Mouse (Mus musculus) fat pad, adult 2 months (tissue): ENCODE data around the gene Ssrp1.

Experiments
- DNase-seq: peaks from one replicate; pipeline ENCODE4 v3.0.0-alpha.2; 2011; ENCODE audit warnings: low read depth, low spot score; ENCODE audit errors: extremely low read depth

Gene Ssrp1

DNA sequence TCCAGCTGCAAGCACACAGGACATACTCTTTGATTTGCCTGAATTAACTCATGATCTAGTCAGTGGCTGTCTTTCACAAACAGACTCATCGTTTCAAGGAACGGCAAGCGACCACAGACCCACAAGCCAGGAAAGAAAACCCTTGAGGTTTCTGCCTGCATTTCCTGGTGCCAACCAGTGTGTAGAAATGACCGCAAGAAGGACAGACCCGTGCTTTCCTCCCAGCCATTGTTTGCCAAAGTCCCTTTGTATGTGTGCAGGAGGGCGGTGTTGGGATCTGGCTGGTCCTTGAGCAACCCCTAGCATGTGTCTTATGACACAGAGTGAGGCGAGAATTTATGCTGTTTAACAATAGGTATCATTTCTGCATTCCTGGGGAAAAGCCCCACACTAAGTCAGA lies 2.9 kb upstream of the Ssrp1 start:
- no peak for DNase-seq

DNA sequence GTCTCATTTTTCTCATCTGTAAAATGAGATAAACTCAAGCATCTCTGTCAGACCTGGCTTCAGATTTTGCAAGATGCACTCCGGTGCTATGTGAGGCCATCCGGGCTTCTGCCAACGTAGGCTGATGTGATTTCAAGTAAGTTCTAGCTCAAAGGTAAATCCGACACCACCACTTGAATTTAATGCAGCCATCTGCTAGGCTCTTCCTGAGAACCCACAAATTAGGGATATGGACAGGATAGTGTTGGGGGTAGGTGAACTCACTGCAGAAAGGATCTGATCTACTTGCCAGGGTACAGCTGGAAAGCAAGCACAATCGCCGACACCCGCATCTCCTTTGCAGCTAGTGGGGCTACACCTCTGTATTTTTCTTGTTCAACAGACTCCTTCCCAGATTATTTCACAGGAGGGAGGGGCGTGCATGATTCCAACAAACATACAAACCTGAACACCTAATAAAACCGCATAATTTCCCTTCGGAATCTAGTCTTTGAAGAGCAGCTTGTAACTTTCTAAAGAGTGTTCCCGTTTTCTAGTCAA lies 457 bp upstream of the Ssrp1 start:
- no peak for DNase-seq

DNA sequence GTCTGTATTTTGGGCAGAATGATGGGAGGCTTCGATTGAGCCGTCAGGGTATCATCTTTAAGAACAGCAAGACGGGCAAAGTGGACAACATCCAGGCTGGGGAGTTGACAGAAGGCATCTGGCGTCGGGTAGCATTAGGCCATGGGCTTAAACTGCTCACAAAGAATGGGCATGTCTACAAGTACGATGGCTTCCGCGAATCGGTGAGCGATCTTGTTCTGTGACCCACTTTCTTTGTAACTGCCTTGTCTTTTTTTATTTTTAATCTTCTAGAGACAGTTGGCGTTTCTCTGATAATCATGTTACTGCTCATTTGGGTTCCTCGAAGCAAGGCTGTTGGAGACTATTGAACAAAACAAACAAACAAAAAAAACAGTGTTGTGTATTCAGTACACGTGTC lies 1.3 kb downstream of the Ssrp1 start:
- no peak for DNase-seq

DNA sequence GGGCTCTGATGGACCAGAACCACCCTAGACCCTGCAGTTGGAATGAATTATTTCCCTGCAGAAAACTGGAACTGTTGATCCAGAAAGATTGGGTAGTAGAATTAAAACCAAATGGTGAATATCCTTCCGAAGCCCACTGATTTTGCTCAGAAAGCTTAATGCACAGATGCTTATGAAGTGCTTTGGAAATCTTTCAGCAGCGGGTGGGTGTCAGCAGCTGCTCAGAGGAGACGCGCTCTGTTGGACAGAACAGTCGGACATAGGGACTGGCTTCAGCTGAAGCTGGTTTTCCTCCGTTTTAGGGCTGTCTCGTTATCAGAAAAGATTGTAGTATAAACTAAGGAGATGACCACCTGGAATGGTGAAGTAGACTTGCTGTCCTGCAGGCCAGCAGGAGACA lies 6.6 kb downstream of the Ssrp1 start:
- DNase-seq: no peak

DNA sequence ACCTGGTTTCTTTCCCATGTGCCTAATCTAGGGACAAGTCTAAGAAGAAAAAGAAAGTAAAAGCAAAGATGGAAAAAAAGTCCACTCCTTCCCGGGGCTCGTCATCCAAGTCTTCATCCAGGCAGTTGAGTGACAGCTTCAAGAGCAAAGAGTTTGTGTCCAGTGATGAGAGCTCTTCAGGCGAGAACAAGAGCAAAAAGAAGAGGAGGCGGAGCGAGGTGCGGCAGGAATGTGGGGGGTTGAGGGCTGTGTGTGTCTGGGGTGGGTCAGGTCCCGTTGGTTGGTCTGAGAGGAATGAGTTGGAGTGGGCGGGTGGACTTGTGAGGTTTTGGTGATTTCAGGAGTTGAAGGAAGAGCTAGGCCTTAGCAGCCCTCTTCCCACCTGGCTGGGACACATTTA lies 9.2 kb downstream of the Ssrp1 start:
- no peak for DNase-seq

DNA sequence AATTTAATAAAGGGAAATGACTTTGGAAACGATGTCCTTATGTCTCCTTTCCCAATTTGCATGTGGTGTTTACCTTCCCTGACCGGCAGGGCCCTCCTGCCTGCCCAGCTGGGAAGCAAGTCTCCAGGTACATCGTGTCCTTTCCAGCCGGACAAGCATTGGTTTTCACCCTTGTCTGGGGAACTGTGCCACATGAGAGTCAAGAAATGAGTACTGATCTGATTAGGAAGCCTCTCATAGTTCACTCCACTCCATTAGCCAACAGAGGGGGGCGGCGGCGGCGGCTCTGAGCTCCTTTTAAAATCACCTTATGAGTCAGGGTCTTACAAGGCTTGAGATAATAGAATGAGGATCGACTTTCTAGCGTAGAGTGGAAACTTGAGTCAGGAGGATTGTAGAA lies 10.0 kb downstream of the Ssrp1 start:
- DNase-seq: no peak

DNA sequence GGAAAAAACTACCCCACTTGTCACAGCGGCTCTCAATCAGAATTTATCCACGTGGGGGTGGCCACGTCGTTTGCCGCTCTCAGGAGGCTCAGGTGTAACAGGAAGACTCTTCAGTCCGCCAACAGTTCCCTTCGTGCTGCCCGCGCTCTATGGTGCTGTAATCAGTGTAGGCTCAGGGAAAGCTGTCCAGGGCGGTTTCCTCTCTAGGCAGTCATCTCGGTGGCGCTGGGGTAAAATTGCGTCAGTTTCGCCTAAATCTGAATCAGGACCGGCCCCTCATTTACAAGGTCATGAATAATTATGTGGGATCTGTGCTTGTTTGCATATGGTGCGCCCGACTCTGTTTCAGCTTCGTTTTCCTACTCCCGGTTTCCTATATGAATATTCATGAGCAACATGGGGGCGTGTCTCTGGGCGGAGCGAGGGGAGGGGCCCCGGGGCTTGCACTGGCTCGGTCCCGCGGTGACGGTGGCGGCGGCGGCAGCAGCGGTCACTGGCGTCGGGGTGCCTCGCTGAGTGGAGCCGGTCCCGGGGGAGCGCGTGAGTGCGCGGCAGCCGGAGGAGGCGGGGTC lies 10.6 kb downstream of the Ssrp1 start, which contains the start of gene Tnks1bp1:
Gene Tnks1bp1 (plus strand): TSS at position 427 of the 572 bp plus-strand sequence.
- DNase-seq: peak; percentile 89

DNA sequence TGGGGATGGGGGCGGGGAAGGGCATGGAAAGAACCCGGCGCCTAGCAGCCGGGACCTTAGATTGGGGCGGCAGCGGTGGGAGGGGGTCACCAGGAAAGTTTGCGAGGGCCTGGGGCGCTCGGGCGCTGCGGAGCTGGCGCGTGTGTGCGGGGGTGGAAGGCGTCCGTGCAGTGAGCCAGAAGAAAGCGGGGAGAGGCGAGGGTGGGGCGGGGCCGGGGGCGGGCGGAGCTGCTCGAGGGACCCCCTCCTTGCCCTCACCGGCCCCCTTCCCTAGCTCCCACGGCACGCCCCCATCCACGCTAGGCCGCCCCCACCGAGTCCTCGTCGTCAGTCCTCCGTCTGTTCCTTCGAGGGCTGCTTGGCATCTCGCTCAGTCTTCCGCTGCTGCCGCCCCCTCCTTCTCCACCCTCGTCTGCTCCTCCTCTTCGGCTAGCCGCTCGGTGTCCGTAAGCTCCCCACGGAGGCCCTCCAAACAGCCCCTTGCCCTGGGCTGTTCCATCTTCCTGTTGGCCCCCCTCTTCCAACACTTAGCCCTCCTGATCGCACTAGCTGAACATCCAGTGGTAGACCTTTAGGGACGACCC lies 11.2 kb downstream of the Ssrp1 start:
- no peak for DNase-seq

DNA sequence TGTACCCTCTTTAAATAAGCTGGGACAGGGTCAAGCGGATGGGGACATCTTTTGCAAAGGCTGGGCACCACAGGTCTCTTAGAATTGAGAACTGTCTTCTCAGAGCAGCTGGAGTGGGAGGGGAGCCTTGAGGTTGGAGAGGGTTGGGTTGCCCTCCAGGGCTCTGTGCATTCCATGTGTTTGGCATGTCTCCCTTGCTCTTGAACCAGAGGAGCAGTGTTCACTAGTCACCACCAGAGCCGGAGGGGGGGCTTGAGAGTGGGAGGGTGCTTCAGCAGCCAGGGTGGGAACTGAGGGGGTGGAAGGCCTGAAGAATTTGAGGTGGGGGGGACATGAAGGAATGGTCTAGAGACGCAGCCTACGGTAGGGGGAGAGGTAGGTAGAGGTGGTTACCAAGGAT lies 12.2 kb downstream of the Ssrp1 start:
- no peak for DNase-seq

DNA sequence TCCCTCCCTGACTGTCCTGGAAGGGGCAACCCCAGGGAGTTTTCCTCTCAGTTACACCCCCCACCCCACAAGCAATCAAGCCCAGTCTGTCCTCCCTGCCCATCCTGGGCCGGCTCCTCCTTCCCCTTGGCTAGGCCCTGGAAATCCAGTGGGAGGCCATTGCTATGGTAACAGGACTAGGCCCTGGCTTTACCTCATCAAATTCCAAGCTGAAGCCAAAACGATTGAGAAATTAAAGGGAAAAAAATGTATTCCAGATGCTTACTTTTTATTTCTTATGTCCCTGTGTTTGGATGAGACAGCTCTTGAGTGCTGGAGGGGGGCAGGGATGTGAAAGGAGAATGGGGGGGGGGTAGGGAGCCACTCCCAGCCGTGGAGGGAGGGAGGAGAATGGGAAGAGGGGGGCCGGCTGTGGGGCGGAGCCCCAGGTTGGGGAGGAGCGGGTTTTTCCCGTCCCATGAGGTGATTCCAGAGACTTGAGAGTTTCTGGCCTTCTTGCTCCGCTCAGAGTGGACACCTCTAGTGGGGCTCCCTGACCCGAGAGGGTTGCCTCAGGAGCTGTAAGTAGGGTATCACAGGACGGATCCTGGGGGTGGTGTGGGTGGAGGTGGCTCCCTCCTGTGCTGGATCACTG lies 13.1 kb downstream of the Ssrp1 start:
- DNase-seq: no peak

DNA sequence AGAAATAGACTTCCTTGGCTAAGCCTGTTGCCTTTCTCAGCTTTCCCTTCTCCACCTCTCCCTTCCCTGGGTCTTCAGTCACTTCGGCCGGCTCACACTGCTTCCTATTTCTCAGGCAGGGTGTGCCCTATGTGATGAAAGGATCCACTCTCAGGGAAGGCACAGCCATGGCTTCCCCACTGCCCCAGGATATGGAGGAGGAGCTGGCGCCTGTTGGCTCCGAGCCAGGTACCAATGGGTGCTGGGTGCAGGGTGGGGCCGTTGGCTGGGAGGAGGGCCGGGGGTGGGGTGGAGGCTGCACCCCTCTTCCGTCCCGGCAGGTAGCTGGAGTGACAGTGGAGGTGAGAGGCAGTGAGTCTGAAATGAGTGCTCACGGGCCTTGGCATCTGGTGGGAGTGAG lies 13.7 kb downstream of the Ssrp1 start:
- no peak for DNase-seq

DNA sequence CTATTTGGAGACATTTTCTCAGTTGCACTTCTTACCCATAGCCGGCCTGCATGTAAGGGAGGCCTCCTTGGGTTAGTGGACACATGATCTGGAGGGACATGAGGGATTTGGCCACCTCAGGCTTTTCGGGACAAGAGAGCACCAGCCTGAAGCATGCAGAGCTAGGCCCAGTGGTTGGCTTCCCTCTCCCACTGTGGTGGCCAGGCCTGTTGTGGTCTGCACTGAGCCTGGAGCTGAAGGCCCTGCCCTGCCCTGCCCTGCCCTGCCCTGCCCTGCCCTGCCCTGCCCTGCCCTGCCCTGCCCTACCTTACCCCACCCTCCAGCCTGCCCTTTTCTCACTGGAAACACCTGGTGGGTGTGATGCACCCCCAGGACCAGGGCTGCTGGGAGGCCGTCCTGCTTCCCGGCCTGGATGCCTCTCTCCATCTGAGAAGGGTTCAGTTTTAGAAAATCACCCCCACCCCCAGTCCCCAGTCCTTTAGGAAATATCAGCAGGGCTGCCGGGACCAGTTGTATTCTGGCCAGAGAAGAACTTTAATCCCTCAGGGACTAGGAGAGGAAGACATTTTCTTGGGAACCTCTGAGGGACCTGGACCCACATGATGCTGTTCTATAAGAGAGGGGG lies 16.3 kb downstream of the Ssrp1 start:
- no peak for DNase-seq

DNA sequence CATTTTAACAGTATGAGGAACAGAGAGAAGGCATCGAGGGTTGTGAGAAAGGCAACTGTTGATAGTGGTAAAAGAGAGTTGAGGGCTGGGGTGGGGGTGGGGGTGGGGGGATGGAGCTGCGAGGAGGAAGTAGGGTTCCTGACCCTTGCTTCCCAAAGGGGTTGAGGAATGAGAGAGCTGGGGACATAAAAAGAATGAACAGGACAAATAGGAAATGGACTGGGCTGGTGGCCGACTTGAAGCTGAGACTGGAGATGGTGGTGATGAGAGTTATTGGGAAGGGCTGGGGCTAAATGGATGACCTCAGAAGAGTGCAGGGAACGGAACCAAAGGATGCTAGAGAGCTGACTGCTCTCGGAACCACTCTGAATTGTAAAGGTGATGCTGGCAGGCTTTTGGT lies 19.7 kb downstream of the Ssrp1 start:
- no peak for DNase-seq

DNA sequence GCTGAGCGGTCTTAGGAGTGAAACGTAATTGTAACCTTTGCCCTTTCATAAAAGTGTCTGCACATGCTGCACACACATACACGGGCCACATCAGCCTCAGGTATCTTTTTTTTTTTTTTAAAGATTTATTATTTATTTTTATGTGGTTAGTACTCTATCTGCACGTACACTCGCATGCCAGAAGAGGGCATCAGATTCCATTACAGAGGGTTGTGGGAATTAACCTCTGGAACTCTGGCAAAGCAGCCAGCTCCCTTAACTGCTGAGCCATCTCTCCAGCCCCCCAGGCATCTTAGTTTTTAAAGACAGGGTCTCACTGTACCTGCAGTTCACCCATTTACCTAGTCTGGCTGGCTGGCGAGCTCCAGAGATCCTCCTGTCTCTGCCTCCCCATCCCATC lies 22.6 kb downstream of the Ssrp1 start:
- DNase-seq: no peak

DNA sequence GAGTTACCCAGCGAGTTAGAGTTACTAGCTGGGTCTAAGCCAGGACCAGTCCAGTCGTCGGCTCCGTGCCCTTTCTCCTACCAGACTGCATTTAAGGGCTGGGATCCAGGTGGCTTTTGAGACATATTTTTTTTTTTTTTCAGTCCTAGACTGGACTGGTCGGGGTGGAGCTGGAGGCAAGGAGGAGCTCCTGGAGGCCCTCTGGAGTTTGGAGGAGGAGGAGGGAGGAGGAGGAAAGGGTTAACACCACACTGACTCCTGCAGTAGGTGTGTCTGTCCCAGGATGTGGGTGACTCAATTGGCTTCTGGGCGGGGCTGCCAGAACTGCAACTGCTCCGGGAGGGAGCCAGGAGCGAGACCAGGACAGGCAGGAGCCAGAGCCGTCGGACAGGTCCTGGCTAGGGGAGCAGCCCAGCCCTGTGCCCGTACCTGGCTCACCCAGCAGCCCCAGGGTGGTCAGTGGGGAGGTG lies 23.6 kb downstream of the Ssrp1 start:
- peak; percentile 75 for DNase-seq

DNA sequence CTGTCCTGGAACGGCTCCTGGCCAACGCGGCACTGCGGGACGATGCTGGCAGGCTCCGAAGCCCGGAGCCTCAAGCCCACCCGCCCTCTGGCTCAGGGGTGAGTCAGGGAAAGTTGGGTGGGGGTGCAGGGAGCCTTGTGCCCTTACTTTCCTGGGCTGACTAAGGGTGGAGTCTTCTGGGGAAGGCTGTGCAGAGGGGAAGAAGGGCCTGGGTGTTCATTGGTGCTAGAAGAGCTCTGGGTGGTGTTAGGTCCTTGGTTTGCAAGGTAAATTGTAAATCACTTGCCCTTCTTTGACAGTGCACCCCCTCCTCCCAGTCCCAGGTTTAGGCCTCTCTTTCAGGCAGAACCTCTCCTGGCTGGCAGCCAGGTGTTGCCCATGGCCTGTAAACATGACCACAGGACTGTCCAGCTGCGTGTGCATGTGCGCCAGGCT lies 24.1 kb downstream of the Ssrp1 start:
- no peak for DNase-seq

DNA sequence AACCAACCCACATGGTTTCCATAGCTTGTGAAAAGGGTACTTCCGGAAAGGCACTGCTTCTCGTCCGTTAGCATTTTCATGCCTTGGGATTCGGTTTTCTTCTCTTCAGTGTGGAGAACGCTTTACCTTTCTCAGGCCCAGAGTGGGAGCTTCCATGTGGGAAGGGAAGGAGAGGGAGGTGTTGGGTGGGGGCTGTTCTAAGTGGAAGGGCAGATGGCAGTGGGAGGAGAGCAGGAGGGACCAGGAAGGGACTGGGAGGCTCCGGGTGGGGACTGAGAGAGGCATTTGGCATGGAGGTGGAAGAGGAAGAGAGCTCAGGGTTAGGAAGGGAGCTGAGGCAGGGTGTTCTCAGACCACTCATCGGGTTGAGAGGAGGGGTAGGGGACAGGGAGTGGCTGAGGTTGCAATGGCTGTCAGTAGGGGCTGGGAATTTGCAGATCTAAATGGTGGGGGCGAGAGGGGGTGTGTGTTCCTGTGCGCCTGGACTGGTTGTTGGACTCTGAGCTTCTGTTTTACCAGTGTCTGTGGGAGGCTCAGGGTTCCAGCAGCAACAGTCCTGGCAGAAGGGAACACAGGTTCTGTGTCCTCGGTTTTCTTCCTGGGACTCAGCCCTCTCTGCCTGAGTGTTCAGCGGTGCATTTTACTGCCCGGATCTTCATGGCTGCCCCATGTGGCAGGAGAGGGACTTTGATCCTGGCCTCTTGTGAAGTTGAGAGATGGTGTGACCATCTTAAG lies 28.3 kb downstream of the Ssrp1 start:
- no peak for DNase-seq

DNA sequence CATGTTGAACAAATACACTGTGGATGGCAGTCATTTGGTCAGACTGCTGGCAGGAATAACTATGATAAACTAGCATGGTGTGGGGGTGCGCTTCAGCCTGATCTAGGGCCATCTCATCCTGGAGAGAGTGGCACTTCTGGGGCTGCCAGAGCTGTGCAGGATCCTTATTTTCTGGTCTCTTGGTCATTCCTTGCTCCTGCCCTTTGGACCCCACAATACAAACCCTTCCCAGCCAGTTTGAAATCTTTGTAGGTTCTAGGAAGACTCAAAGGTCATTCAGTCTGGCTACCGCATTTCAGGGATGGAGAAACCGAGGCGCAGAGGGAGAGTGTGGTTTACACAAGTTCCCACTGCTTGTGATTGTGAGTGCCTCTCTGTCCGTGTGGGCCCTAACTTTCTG lies 29.9 kb downstream of the Ssrp1 start:
- no peak for DNase-seq

DNA sequence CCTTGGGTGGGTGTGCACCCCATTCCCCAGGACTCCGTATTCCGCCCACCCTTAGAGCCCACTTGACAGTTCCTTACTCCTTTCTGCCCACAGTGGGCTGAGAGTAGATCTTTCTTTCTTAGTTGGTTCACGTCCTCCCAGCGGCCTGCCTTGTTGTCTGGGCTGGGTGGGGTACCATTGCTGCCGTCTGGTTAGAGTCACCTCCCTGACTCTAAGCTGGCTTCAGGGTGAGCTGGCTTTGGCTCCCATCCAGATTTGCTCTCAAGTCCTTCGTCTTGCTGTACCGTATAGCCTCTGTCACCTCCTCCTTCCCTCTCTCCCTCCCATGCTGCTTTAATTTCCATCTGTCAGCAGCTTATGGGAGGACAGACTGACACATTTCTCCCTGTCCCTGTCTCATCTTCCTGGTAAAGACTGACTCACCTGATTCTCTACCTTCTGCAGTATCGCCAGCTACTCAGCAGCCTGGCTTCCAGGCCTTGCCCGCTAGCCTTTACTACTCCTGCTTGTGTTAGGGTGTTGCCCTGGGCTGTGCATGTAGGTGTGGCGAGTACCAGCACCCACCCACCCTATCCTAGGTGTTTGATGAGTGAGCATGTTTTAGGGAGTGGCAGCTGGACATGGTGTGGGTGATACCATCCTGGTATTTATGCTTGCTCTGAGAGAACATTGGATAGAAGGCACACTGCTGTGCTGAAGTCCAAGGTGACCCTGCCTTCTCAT lies 31.0 kb downstream of the Ssrp1 start:
- DNase-seq: no peak

DNA sequence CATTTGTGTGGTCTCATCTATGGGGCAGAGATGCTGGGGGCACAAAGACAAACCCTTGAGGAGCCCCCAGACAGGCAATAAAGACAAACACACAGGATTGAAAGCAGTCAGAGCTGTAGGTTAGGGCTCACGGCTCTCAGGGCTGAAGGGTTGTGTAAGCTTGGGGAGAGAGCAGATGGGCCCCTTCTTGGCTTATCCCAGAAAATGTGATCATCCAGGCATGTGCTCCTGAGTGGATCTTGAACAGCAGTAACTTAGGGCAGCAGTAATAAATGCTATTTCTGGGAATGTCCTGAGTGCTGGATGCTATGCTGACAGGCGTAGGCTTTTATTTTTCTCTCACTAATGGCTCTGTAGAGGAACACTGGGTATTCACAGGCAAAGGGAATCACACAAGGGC lies 31.6 kb downstream of the Ssrp1 start:
- DNase-seq: no peak

DNA sequence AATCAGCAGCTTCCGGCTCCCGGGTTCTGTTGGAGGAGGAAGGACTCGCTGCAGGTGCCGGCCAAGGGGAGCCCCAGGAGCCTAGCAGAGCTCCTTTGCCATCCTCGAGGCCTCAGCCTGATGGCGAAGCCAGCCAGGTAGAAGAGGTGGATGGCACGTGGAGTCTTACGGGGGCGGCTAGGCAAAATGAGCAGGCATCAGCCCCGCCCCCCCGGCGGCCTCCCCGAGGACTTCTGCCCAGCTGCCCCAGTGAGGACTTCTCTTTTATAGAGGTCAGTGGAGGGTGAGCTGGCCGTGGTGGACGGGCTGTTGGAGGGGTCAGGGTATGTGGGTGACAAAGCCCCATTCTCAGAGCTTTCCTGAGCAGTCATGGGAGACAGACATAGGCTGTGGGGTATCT lies 33.1 kb downstream of the Ssrp1 start:
- no peak for DNase-seq
